Mouse (Mus musculus) liver, embryonic 14.5 days (tissue): ENCODE data around the gene Scn8a. TPM values are rescaled to one million over a fixed set of nuclear protein-coding genes. Genes with fewer than 3 reads are reported as not detected.

Experiments used
- ATAC-seq: fragments of 200-750 bp; cut with Nextera tagmentation; 2 replicates; pipeline ENCODE4 v1.8.0; 2017; ENCODE audit warnings: moderate number of reproducible peaks, mild to moderate bottlenecking, moderate library complexity; ENCODE audit not compliant: insufficient read depth
- DNase-seq, 3 experiments: peaks; one replicate each; pipeline ENCODE4 v3.0.0-alpha.2; 2012 to 2013; ENCODE audit warnings: low read depth in 3 of 3, low spot score in 3 of 3
- H3K27ac ChIP-seq: fragments of 300-500 bp; sonication (generic); 2 replicates; pipeline ENCODE4 v1.5.1; 2014; ENCODE audit warnings: moderate library complexity, mild to moderate bottlenecking, control low read depth, inconsistent platforms
- H3K27me3 ChIP-seq: fragments of 300-500 bp; sonication (generic); 2 replicates; pipeline ENCODE4 v1.6.1; 2014; ENCODE audit warnings: mild to moderate bottlenecking, low read length, moderate library complexity; ENCODE audit not compliant: control insufficient read depth, insufficient read depth
- H3K36me3 ChIP-seq: fragments of 300-500 bp; sonication (generic); replicated peaks from 2 replicates; pipeline ENCODE4 v1.6.1; 2014; ENCODE audit warnings: low read depth; ENCODE audit not compliant: control insufficient read depth, insufficient read depth
- H3K4me1 ChIP-seq, 2 experiments: fragments of 200-500 bp in 1 of 2; fragments of 300-500 bp in 1 of 2; sonication (generic) in 1 of 2; replicated peaks; 2 replicates each; pipeline ENCODE4 v1.6.1; 2012 to 2014; ENCODE audit warnings: antibody characterized with exemption in 1 of 2, inconsistent platforms in 1 of 2, low read length in 1 of 2; ENCODE audit not compliant: control insufficient read depth in 2 of 2, insufficient read depth in 2 of 2
- H3K4me2 ChIP-seq: fragments of 300-500 bp; sonication (generic); 2 replicates; pipeline ENCODE4 v1.6.1; 2014; ENCODE audit warnings: low read depth, mild to moderate bottlenecking, control low read depth, moderate library complexity
- H3K4me3 ChIP-seq, 2 experiments: fragments of 200-500 bp in 1 of 2; fragments of 300-500 bp in 1 of 2; sonication (generic) in 1 of 2; 2 replicates each; pipeline ENCODE4 v1.5.1; 2012 to 2014; ENCODE audit warnings: low read depth in 2 of 2, low read length in 2 of 2, mild to moderate bottlenecking in 2 of 2, control low read depth in 1 of 2, inconsistent platforms in 1 of 2, moderate library complexity in 1 of 2; ENCODE audit not compliant: insufficient read depth in 1 of 2
- H3K9ac ChIP-seq: fragments of 300-500 bp; sonication (generic); replicated peaks from 2 replicates; pipeline ENCODE4 v1.6.1; 2014; ENCODE audit warnings: mild to moderate bottlenecking, control low read depth, moderate library complexity
- H3K9me3 ChIP-seq: fragments of 300-500 bp; sonication (generic); 2 replicates; pipeline ENCODE4 v1.6.1; 2016; ENCODE audit warnings: low read length, mixed read lengths; ENCODE audit not compliant: control insufficient read depth
- CTCF ChIP-seq: IDR thresholded peaks from 2 replicates; pipeline ENCODE4 v1.5.1; 2016; ENCODE audit warnings: antibody characterized with exemption, low read depth, control low read depth
- EP300 ChIP-seq: IDR thresholded peaks from 2 replicates; pipeline ENCODE4 v1.6.1; 2016; ENCODE audit warnings: antibody characterized with exemption, low read depth
- WGBS: fragments of 180-500 bp; shearing (Covaris S2); extraction: QIAGEN DNeasy Blood & Tissue Kit; methylation state at CpG from one replicate; pipeline ENCODE4 v1.1.7; 2014; ENCODE audit not compliant: insufficient replicate concordance; 5-methylcytosine and 5-hydroxymethylcytosine counted together
- polyA plus RNA-seq, 2 experiments: library from polyadenylated mRNA; depleted of rRNA in 1 of 2; stranded (reverse) in 1 of 2; unstranded in 1 of 2; fragments of >200 nt; fragmentation: Nextera tagmentation in 1 of 2; extraction: Ambion mirVana in 1 of 2; gene quantifications; 2 replicates each; pipeline versions ENCODE4 v1.2.1 to v1.2.3; 2012 to 2014

Scn8a gene
- polyA plus RNA-seq, 2 experiments, result 0.13 to 0.41 TPM

DNA sequence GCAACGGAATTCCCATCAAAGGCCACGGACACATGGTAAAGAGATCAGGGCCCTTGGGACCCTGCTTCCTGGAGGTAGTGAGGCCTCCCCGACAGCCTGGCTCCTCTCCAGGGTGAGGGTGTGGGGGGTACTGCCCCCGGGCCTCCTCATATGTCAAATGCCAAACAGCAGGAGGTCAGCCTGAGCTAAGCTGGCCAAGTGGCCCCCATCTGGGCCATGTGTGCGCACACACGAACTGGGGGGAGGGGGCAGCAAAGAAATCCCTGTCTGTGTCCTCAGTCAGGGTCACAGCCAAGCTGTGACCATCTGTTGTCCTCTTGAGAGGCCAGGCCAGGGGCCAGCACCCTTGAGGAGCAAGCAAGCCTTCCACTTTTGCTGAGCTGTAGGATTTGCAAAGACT, 195.4 kb downstream of the Scn8a start:
- Histone ChIP-seq H3K9me3 (no peaks in the 10 kb centered on the region), H3K27ac (no peak overlapping the region), H3K36me3 (no peaks in the 10 kb centered on the region), H3K9ac (no peak overlapping the region), H3K4me3 (no peak overlapping the region), H3K27me3 (no peaks in the 10 kb centered on the region), H3K4me2 (no peak overlapping the region), H3K4me1 (peaks cover 0 to 2% of the 10 kb centered on the region in 2 experiments; a peak in 1 of 4 replicates)
- ATAC-seq (no peak), DNase-seq (no peak)
- 53% methylated on average over 6 of the region's 6 CpGs for WGBS
- no peak for TF ChIP-seq CTCF

DNA sequence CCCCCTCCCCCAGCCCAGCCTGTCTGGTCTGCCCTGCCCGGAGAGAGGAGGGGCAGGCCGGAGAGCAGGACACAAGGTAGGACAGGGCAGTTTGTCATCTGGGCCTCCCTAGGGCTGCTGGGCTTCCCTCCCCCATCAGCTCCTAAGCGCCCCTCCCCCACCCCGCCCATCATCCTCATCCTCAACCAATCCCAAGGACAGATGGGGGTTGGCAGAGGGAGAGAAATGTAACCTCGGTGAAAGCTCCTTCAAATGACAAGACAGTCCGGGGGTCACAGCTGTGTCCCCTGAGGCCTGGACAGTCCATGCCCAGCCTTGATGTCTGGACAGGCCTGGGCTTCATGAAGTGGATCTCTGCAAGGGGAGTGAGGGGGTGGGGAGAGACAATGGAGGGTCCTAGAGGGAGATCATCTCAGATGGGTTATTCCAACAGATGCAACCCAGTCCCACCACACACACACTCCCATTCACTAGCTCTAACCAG, 196.7 kb downstream of the Scn8a start:
- TF ChIP-seq EP300 (no peak), CTCF (no peak)
- no peaks in the 10 kb centered on the region for H3K36me3 ChIP-seq
- ATAC-seq, result no peak
- no peak for DNase-seq
- no peak overlapping the region for H3K4me3 ChIP-seq
- no peaks in the 10 kb centered on the region for H3K27me3 ChIP-seq
- H3K9me3 ChIP-seq, result no peaks in the 10 kb centered on the region
- H3K4me1 ChIP-seq, result peaks cover 0 to 3% of the 10 kb centered on the region in 2 experiments; a peak in 1 of 4 replicates
- 45% methylated on average over 6 of the region's 6 CpGs for WGBS
- H3K4me2 ChIP-seq, result no peak overlapping the region
- H3K27ac ChIP-seq, result no peak overlapping the region
- H3K9ac ChIP-seq, result no peak overlapping the region

DNA sequence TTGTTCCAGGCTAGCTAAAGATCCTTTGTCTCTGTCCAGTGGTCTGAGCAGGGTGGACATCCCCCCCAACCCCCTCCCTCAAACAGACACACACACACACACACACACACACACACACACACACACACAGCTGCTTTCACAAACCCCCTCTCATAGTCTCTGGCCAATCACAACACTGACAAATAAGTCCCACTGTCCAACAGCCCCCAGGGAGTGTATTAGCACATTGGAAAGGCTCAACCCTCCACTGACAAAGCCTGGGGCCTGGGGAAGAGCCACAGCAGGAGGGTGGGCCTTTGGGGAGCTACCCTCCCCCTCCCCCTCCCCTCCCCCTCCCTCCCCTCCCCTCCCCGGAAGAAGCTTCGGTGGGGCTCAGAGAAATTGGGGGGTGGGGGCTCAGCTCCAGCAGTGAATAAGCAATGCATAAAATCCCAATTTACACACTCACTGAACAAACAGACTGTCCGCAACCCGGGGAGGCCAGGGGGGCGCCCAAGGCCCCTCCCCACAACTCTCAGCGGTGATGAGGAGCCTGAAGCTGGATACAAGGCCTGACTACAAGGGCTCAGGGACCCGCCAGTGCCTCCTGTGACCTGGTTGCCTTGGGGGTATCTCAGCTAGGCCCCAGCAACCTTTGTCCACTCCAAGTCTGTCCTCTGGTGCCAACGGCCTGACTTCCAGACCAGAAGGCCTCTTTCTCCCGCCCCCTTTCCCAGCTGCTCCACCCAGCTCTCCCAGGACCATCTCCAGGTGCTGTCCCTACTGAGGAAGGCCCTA, 197.4 kb downstream of the Scn8a start:
- no peak overlapping the region for H3K4me3 ChIP-seq
- TF ChIP-seq CTCF, result no peak
- no peak overlapping the region for H3K27ac ChIP-seq
- H3K9me3 ChIP-seq, result no peaks in the 10 kb centered on the region
- 41% methylated on average over 7 of the region's 9 CpGs for WGBS
- H3K9ac ChIP-seq, result no peak overlapping the region
- H3K36me3 ChIP-seq, result no peaks in the 10 kb centered on the region
- ATAC-seq, result no peak
- no peaks in the 10 kb centered on the region for H3K27me3 ChIP-seq
- no peak overlapping the region for H3K4me2 ChIP-seq
- no peak for DNase-seq
- peaks cover 0 to 3% of the 10 kb centered on the region in 2 experiments; a peak in 1 of 4 replicates for H3K4me1 ChIP-seq

DNA sequence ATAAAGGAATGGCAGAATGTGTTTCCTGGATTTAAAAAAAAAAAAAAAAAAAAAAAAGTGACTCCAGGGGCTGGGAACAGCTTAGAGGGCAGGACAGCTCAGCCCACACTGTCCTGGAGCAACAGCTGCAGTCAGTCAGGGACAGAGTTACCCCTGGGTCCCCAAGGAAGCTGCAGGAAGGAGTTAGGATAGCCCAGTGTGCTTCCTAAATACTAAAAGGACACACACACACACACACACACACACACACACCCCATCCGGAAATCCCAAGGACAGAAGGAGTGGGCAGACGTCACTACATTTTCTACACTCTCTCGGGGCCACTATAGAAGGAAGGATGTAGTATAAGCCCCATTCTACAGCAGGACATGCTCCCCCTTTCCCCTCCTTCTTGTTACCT, 198.4 kb downstream of the Scn8a start:
- no peak for ATAC-seq
- Histone ChIP-seq H3K9me3 (no peaks in the 10 kb centered on the region), H3K4me1 (peaks cover 0 to 6% of the 10 kb centered on the region in 2 experiments; a peak in 1 of 4 replicates), H3K4me2 (no peak overlapping the region), H3K27ac (no peak overlapping the region), H3K4me3 (no peak overlapping the region), H3K36me3 (no peaks in the 10 kb centered on the region), H3K27me3 (no peaks in the 10 kb centered on the region), H3K9ac (no peak overlapping the region)
- 47% methylated on average over 3 of the region's 3 CpGs for WGBS
- DNase-seq, result no peak
- TF ChIP-seq CTCF, result no peak
- TF ChIP-seq EP300, result no peak

DNA sequence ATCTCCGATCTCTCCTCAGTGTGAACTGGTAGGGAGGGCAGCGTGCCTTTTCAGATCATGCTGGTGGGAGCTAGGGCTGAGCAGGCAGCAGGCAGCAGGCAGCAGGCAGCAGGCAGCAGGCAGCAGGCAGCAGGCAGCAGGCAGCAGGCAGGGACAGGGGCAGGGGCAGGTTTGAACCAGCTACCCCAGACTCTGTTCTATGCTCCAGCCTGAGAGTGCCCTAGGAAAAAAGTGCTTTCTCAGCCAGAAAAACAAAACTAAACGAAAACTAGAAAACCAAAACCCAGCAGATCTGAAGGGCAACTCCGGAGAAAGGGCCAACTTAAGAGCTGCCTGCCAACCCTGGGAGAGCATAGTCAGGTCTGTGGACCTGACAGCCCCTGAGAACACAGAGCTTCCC, 199.0 kb downstream of the Scn8a start:
- Histone ChIP-seq H3K36me3 (no peaks in the 10 kb centered on the region), H3K27me3 (no peaks in the 10 kb centered on the region), H3K4me3 (no peak overlapping the region), H3K4me1 (peaks cover 0 to 6% of the 10 kb centered on the region in 2 experiments; a peak in 1 of 4 replicates), H3K27ac (no peak overlapping the region), H3K9ac (no peak overlapping the region), H3K9me3 (no peaks in the 10 kb centered on the region), H3K4me2 (no peak overlapping the region)
- WGBS, result 52% methylated on average over 4 of the region's 4 CpGs
- no peak for TF ChIP-seq CTCF
- TF ChIP-seq EP300, result no peak
- ATAC-seq, result no peak
- DNase-seq, result no peak
